In the genomic region with DNA sequence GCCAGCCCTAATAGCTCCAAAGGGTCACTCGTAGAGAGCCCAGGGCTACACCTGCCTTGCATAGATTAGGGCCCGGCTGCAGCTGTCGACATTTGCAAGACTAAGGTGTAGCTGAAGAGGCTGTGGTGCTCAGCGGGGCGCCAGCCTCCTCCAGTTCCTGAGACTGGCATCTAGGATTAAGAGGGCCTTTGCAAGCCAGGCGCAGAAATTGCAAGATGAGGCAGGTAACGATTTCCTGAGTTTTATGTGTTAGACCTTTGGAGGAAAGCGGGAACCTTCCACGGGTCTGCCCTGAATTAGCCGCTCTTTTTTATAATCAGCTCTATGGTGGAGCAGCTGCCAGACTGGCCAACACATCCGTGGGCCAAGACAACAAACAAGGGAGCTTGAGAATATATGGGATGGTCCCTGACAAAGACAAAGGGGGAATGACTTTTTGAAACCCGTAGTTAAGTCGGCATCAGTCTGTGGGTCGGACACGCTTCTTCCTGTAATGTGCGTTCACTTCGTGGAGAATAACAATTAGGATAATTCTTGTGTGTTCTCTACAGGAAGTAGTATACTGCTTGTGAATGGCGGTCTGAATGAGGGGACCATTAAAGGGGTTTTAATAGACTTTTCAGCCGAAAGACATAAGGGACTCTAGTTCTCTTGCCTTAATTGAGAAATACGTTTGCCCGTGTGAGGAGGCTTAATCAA, we compare ENCODE assay signal across 13 mouse cellular contexts.
A peak's percentile ranks its signal among the peaks of the same experiment; 100 is the strongest.
DNase-seq lines count a peak whose midpoint lies in the region; ATAC-seq lines count a peak whose summit lies in the region.
"Had no signal": no experiment of that assay in that cellular context is flagged by ENCODE, and none has a peak within 500 bp of the region (broad histone marks: within the 10 kb centered on the region; RNA-seq: fewer than 3 reads in every experiment).

No protein-coding gene starts in this region.

- peak; percentile 67; the same call in 1 of the 2 replicates for ATAC-seq in hindbrain, embryonic 12.5 days (ENCODE audit: low FRiP score)
- ATAC-seq in midbrain, embryonic 15.5 days (replicated peaks): no peak
- ATAC-seq: intestine, postnatal 0 days had no signal

- H3K4me2 ChIP-seq in hindbrain, embryonic 12.5 days (replicated peaks): peak overlapping the region; percentile 44
- H3K4me2 ChIP-seq in midbrain, embryonic 15.5 days: peak overlapping the region; percentile 9
- H3K4me2 ChIP-seq: stomach, embryonic 15.5 days had no signal

- WGBS in heart, embryonic 10.5 days: 6% methylated on average over 21 of the region's 21 CpGs
- 7% methylated on average over 21 of the region's 21 CpGs for WGBS in hindbrain, embryonic 12.5 days
- WGBS in midbrain, embryonic 15.5 days: 5% methylated on average over 21 of the region's 21 CpGs

- no peaks in the 10 kb centered on the region for H3K36me3 ChIP-seq in heart, embryonic 10.5 days
- H3K36me3 ChIP-seq in hindbrain, embryonic 12.5 days: no peaks in the 10 kb centered on the region
- no peaks in the 10 kb centered on the region for H3K36me3 ChIP-seq in midbrain, embryonic 15.5 days (replicated peaks)
- H3K36me3 ChIP-seq: stomach, embryonic 15.5 days had no signal

- no peak overlapping the region for H3K9ac ChIP-seq in hindbrain, embryonic 12.5 days
- H3K9ac ChIP-seq in midbrain, embryonic 15.5 days: no peak overlapping the region
- H3K9ac ChIP-seq: stomach, embryonic 15.5 days had no signal

- peaks cover 4% of the 10 kb centered on the region; the same call in 1 of the 2 replicates for H3K4me1 ChIP-seq in heart, embryonic 10.5 days
- H3K4me1 ChIP-seq in hindbrain, embryonic 12.5 days: peaks cover 11% of the 10 kb centered on the region
- peaks cover 11% of the 10 kb centered on the region for H3K4me1 ChIP-seq in midbrain, embryonic 15.5 days

- no peaks in the 10 kb centered on the region for H3K9me3 ChIP-seq in heart, embryonic 10.5 days
- no peaks in the 10 kb centered on the region for H3K9me3 ChIP-seq in hindbrain, embryonic 12.5 days (replicated peaks)
- H3K9me3 ChIP-seq in midbrain, embryonic 15.5 days: no peaks in the 10 kb centered on the region
- H3K9me3 ChIP-seq: stomach, embryonic 15.5 days had no signal

- H3K27ac ChIP-seq in heart, embryonic 10.5 days: no peak overlapping the region
- H3K27ac ChIP-seq in hindbrain, embryonic 12.5 days: no peak overlapping the region
- no peak overlapping the region for H3K27ac ChIP-seq in midbrain, embryonic 15.5 days
- H3K27ac ChIP-seq: stomach, embryonic 15.5 days had no signal

- no peak for DNase-seq in heart, embryonic 10.5 days (ENCODE audit: low spot score)
- no peak for DNase-seq in heart, adult 8-10 months (ENCODE audit: low spot score)
- DNase-seq in embryo, embryonic 11 days: peak; percentile 57
- DNase-seq in left cerebral cortex, postnatal 10 days (ENCODE audit: extremely low spot score in 1 of 2, low spot score in 2 of 2): no peak
- no peak for DNase-seq in ovary, postnatal 36 days (ENCODE audit: low spot score)
- no peak for DNase-seq in c-Kit-positive CD71-positive TER-119-positive erythroid progenitor cells, embryonic 14.5 days (ENCODE audit: low spot score)
- DNase-seq: adrenal gland, postnatal 10 days; lung, adult 18-20 months had no signal

- peak overlapping the region; percentile 20; the same call in 1 of the 2 replicates for H3K4me3 ChIP-seq in heart, embryonic 10.5 days
- H3K4me3 ChIP-seq in hindbrain, embryonic 12.5 days: no peak overlapping the region
- H3K4me3 ChIP-seq in midbrain, embryonic 15.5 days: 0 out of 2 replicates have a peak overlapping the region, but pooled peaks have one; percentile 5
- H3K4me3 ChIP-seq: erythroblast, embryonic 14.5 days; stomach, embryonic 15.5 days had no signal

- peaks cover 55% of the 10 kb centered on the region for H3K27me3 ChIP-seq in heart, embryonic 10.5 days (ENCODE audit: insufficient read depth, poor library complexity, severe bottlenecking)
- peaks cover 48% of the 10 kb centered on the region for H3K27me3 ChIP-seq in hindbrain, embryonic 12.5 days
- H3K27me3 ChIP-seq in midbrain, embryonic 15.5 days (replicated peaks): peaks cover 23% of the 10 kb centered on the region

- intact Hi-C loops in left cerebral cortex, postnatal 10 days (cut with DNase I): no loop called here
